13 mouse cellular contexts compared by ENCODE assay signal in the genomic region with DNA sequence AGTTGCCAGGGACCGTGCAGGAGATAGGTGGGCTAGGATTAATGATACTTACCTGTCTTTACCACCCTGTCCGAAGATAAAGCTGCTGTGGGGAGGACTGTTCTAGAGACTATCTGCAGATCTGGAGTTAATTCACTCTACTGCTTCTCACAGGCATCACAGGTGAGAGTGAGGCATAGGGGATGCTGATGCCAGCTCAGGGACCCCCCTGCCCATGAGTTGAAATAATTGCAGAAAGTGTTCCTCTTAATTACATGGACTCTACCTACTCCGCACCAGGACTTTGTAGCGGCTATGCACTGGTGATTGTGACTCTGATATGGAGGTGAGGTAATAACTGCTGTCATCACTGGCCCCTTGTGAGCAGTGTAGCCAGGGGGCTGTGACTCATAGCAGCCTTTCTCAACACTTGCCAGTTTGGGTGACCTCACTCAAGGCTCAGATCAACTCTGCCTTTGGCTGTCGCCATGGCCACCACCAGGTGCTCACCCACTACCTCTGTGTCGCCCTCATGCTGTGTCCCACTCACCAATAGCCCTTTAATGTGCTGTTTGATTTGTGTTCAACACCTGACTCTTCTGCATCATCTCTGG.
DNase-seq lines count a peak whose midpoint lies in the region; ATAC-seq lines count a peak whose summit lies in the region.
"Had no signal": no experiment of that assay in that cellular context is flagged by ENCODE, and none has a peak within 500 bp of the region (broad histone marks: within the 10 kb centered on the region; RNA-seq: fewer than 3 reads in every experiment).

No protein-coding gene starts in this region.

- H3K4me2 ChIP-seq in heart, embryonic 12.5 days: peak overlapping the region; percentile 48
- H3K4me2 ChIP-seq in hindbrain, embryonic 16.5 days (ENCODE audit: low read length): no peak overlapping the region
- H3K4me2 ChIP-seq: limb, embryonic 15.5 days; neural tube, embryonic 12.5 days had no signal

- H3K36me3 ChIP-seq in heart, embryonic 12.5 days: no peaks in the 10 kb centered on the region
- H3K36me3 ChIP-seq in hindbrain, embryonic 16.5 days (ENCODE audit: control insufficient read depth, insufficient read depth, low read length): no peaks in the 10 kb centered on the region
- H3K36me3 ChIP-seq: G1E; limb, embryonic 15.5 days; neural tube, embryonic 12.5 days had no signal

- H3K27ac ChIP-seq in heart, embryonic 12.5 days (ENCODE audit: poor library complexity, severe bottlenecking): peak overlapping the region; percentile 6; the same call in 1 of the 2 replicates
- H3K27ac ChIP-seq in hindbrain, embryonic 16.5 days (ENCODE audit: low read depth, low read length): no peak overlapping the region
- H3K27ac ChIP-seq: limb, embryonic 15.5 days; neural tube, embryonic 12.5 days had no signal

- peak; percentile 82 for ATAC-seq in heart, embryonic 12.5 days (ENCODE audit: insufficient number of reproducible peaks, low FRiP score)
- 0 out of 2 replicates have a peak, but pooled peaks have one; percentile 28 for ATAC-seq in hindbrain, embryonic 16.5 days

- 34% methylated on average over 6 of the region's 6 CpGs for WGBS in heart, embryonic 12.5 days
- WGBS in hindbrain, embryonic 16.5 days: 87% methylated on average over 6 of the region's 6 CpGs

- H3K4me3 ChIP-seq in heart, embryonic 12.5 days: no peak overlapping the region
- H3K4me3 ChIP-seq in hindbrain, embryonic 16.5 days (ENCODE audit: low read length): no peak overlapping the region
- H3K4me3 ChIP-seq: limb, embryonic 15.5 days; neural tube, embryonic 12.5 days had no signal

- H3K9me3 ChIP-seq in heart, embryonic 12.5 days (replicated peaks): no peaks in the 10 kb centered on the region
- H3K9me3 ChIP-seq in hindbrain, embryonic 16.5 days (ENCODE audit: control insufficient read depth, low read length): no peaks in the 10 kb centered on the region
- H3K9me3 ChIP-seq: limb, embryonic 15.5 days; neural tube, embryonic 12.5 days had no signal

- H3K9ac ChIP-seq in heart, embryonic 12.5 days: peak overlapping the region; percentile 25; the same call in 1 of the 2 replicates
- no peak overlapping the region for H3K9ac ChIP-seq in hindbrain, embryonic 16.5 days (ENCODE audit: low read depth, low read length)
- H3K9ac ChIP-seq: limb, embryonic 15.5 days; neural tube, embryonic 12.5 days had no signal

- intact Hi-C loops in heart, postnatal 14 days (cut with DNase I): no loop called here
- intact Hi-C loops in left cerebral cortex, postnatal 14 days (cut with DNase I): no loop called here

- peaks cover 43% of the 10 kb centered on the region for H3K4me1 ChIP-seq in heart, embryonic 12.5 days (replicated peaks)
- peaks cover 5% of the 10 kb centered on the region; the same call in 1 of the 2 replicates for H3K4me1 ChIP-seq in hindbrain, embryonic 16.5 days (ENCODE audit: control insufficient read depth, insufficient read depth, low read depth, low read length)

- H3K27me3 ChIP-seq in heart, embryonic 12.5 days (replicated peaks): no peaks in the 10 kb centered on the region
- H3K27me3 ChIP-seq in hindbrain, embryonic 16.5 days (replicated peaks; ENCODE audit: control insufficient read depth, insufficient read depth, low read length): no peaks in the 10 kb centered on the region
- H3K27me3 ChIP-seq: limb, embryonic 15.5 days; neural tube, embryonic 12.5 days had no signal

- no peak for DNase-seq in heart, postnatal 14 days
- peak; percentile 66 for DNase-seq in urinary bladder, postnatal 14 days (ENCODE audit: low spot score)
- DNase-seq in urinary bladder, postnatal 10 days (ENCODE audit: low spot score): no peak
- no peak for DNase-seq in embryo, embryonic 10.5 days (ENCODE audit: low spot score)
- no peak for DNase-seq in left cerebral cortex, postnatal 14 days (ENCODE audit: low spot score in 2 of 2)
- no peak for DNase-seq in layer of hippocampus, postnatal 10 days (ENCODE audit: low spot score in 2 of 2)
- DNase-seq: cerebellum, postnatal 10 days; gastrocnemius, postnatal 36 days had no signal
